Mouse (Mus musculus): ENCODE data around the gene Cebpe.

Gene Cebpe

DNA sequence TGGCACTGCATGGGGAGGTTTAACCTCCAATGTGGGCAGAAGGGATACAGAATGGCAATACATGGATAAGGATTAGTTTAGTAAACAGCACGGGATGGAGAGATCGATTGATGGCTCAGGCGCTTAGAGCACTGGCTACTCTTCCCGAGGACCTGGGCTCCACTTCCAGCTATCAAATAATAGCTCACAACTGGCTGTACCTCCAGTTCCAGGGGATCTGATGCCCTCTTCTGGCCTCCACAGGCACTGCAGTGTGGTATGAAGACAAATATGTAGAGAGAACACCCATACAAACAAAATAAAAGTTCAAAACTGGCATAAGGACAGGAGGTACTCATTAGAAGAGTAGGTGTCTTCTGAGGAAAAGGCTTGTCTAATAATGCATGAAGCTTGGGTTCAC is 42.6 kb downstream of the Cebpe start:
- DNase-seq: peak; percentile 63 to 64

DNA sequence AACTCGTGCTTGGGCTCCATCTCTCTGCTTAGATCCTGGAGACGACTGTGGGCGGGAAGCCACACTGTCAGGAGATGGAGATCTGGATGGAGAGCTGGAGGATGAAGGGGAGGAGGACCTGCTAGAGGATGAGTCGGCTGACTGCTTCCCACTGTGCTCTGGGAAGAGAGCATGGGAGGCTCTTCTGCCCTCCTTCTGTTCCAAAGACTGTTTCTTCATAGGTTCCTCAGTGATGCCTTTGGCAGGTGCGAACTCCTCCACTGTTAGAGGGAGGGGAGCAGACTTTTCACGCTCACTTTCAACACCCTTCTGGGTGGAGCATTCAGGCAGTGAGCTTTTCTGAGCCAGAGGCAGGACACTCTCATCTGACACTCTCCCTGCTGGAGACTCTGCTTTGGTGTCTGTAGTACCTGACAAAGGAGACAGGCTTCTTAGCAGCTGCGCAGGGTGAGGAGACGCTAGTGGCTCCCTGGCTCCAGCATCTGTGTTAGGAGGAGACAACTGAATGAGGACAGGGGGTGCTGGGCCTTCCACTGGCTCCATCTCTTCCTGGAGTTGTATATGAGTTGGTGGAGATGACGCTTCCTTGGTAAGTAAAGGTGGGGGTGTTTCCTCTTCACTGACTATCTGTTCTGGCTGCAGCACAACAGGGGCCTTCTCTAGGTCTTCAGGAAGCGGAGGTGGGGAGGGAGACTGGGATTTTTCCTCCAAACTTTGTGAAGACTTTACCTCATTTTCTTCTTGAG is 47.3 kb downstream of the Cebpe start:
- DNase-seq: no peak

All from cerebellum, adult 18-20 months (tissue).